Mouse (Mus musculus) B cell, adult 67 days (primary cell): ENCODE measurements around the gene Tmem8b. TPM values are rescaled to one million over a fixed set of nuclear protein-coding genes. Genes with fewer than 3 reads are reported as not detected.

ENCODE experiments used
- total RNA-seq, 2 experiments: library from RNA; stranded (reverse); gene quantifications; 4 replicates each; pipeline ENCODE4 v1.2.4; 2023

Gene Tmem8b
- total RNA-seq, result 1 to 10 TPM; 3.4 to 5.9 TPM

DNA sequence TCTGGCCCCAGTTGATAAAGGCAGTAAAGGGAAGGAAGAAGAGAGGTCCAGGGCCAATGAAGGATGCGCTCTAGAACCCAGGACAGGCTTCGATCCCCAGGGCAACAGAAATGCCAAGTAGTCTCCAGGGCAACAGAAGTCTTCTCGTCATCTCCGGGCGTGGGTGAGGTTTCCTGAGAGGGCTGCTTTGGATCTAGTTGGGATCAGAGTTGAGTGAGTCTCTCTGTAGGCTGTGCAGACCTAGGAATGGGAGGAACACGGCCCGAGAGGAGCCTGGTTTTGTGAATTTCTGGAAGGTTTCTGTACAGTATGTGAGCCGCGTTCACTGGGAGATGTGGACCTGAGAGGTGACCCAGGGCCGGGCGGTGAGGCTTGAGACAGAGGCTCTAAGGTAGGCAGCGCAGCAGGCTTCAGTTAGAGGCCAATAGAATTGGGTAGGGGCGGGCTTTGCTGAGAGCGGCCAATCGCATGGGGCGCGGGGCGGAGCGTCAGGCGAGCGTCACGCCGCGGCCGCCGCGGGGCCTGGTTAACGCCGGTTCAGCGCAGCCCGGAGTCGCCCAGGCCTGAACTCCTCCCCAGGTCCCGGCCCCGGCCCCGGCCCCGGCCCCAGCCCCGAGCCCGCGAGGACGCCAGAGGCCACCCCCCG, at the start of gene Tmem8b, which contains the start of gene Fam221b:
Tmem8b (plus strand) TSS at position 190 of the 646 bp plus-strand sequence.
Fam221b (minus strand) TSS at position 364 of the 646 bp plus-strand sequence.

DNA sequence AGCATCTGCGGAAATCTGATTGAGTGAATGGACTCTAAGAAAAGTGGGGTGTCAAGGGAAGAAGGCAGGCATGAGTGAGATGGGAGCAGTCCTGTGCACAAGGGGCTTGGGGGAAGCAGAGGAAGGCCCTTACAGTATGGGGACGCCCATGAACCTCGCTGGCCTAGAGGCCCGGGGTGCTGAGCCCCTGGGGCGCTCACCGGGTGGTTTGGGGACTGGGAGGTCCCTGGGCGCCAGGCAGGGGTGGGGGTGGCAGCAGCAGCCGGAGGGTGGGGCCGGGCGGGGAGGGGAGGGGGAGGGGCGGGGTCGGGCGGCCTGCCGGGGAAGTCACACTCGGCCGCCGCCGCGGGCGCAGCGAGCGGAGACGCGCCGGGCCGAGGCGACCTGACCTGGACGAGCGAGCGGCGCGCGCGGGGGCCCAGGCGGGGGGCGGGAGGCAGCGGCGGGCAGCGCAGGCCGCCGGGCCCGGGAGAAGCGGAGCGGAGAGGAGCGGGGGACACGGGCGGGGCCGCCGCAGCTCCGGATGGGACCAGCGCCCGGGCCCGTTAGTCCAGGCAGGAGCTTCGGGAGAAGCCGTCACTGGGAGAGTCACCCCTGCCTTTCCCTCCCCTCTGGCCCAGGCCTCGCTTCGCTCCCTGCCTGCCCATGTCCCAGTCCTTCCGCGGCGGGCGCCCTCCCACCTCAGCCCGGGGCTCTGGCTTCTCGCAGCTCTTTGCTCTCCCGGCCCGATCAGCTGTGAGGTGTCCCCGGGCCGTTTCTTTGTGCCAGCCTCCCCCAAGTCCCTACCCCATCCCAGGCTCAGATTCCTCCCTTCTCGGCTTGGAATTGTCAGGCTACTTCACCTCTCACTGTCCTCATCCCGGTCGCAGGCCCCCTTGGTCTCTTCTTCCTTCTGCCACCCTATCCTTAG, 37.5 kb upstream of the Tmem8b start, which contains the start of gene Npr2:
Npr2 (plus strand) TSS at position 890 of the 910 bp plus-strand sequence.

DNA sequence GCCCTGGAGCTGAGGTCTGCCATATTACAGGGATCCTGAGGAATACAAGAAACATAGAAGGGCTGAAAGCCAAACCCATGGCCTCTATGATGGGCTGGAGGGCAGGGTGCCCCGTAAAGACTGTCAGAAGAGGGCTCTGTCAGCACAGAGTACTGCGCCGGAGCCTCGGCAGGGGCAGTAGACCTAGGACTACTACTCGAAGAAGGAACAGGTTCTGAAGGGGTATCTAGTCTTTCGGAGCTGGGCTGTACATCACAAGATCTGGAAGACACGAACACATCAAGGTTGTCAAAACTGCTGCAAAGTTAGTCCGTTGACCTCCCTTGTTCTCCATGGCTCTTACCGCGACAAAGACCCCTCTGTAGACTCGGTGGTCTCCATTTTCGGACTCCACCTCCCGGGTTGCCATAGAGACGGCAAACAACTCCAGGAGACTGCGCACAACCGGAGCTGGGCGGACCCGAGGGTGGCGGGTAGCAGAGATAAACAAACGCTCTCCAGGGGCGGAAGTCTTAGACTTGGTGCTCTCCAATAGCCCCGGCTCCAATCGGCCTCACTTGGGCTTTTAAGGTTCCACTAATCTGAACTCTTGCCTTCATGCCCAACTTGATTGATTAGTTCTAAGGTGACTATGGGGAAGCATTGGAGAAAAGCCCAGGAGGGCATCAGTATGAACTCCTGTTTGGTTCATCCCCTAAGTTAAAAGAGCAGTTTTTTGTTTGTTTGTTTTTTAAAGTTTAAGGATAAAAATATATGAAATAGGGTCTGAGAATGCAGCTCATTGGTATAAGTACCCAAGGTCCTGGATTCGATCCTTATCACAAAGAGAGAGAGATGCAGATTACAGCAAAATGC, 15.4 kb upstream of the Tmem8b start, which contains the start of gene Spag8:
Spag8 (minus strand) TSS at position 434 of the 855 bp plus-strand sequence.

DNA sequence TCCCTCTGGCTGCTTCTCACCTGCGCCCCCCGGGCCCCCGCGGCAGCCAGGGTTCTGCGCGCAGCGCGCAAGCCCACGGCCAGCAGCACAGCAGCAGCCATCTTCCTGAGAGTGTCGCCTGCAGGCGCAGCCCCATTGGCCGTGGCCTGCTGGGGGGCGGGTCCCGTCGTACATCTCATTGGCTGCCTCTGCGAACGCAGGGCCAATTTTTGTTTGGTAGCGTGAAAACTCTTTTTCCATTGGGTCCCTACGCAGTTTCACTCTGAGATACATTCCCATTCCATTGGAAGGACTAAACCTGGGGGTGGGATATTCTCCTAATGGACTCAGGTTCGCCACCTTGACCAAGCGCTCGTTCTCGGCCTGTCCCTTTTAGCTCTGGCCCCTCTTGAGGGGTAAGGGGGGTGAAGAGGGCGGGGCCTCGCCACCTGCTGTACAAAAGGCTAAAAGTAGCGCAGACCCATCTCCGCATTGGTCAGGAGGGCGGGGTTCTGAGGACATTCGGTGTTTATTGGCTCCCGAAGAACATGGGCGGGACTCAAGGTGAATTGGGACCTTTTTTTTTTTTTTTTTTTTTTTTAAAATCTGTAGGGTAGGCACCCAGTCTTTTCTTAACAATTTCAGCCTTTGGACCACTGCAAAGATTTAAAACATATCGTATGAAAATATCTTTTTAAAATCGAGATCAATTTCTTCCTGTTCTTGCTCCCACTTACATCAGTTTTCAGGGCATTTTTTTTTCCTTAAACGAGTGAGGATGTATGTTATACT, 12.2 kb upstream of the Tmem8b start, which contains the start of gene Hint2:
Hint2 (minus strand) TSS at position 128 of the 771 bp plus-strand sequence.

DNA sequence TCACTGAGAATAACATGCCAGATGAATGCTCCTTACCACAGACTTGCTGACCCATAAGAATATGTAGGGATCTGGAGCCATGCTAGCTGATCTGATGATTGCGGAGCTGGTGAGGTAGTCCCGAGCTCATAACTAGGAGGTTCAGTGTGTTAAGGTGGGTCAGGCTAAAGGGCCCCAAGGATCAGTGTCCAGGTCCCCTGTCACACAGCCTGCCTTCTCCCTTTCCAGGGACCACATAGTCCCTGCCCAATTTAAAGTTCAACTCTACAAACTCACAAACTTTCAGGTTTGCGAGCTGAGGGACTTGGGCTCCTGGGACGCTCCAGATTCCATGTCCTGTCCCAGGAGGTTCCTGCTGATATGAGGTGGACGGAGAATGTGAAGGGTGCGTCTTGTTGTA, 31.9 kb downstream of the Tmem8b start, which contains the start of gene Olfr70:
Olfr70 (minus strand) TSS at position 101 of the 400 bp plus-strand sequence.

DNA sequence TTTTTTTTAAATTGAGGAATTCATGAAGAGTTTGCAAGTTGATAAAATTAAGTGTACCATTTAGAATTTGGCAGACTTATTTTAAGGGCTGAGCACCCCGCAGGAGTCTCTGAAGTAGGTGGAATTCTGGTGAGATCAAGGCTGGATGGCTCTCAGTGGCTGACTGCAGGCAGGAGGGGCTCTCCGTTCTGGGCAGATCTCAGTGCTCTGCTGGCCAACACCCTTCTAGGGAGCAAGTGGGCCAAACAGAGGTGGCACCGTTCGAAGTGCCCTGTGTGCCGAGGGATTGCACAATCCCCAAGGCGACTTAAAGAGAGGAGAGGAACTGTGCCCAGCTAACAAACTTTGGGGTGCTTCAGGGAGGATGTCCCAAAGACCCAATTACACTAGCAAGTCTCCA, 41.1 kb downstream of the Tmem8b start, which contains the start of gene Olfr71:
Olfr71 (minus strand) TSS at position 387 of the 400 bp plus-strand sequence.

DNA sequence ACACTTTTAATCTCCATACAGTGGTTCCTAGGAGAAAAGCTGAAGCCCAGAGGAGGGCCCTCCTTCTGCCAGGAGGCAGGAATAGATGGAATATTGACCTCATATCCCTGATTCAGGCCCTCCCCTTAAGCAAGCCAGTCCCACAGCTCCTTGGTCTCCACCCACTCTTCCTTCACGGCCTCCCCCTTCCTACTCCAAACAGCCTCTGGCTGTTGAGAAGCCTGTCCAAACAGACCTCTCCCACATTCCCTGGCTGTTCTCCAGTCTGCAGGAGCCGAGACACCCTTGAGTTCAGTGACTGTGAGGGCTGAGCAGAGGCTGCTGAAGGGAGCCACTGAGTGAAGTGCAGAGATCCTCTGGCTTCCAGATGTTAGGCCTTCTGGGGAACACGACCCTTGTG, 58.2 kb downstream of the Tmem8b start, which contains the start of gene Hrct1:
Hrct1 (plus strand) TSS at position 194 of the 400 bp plus-strand sequence.

DNA sequence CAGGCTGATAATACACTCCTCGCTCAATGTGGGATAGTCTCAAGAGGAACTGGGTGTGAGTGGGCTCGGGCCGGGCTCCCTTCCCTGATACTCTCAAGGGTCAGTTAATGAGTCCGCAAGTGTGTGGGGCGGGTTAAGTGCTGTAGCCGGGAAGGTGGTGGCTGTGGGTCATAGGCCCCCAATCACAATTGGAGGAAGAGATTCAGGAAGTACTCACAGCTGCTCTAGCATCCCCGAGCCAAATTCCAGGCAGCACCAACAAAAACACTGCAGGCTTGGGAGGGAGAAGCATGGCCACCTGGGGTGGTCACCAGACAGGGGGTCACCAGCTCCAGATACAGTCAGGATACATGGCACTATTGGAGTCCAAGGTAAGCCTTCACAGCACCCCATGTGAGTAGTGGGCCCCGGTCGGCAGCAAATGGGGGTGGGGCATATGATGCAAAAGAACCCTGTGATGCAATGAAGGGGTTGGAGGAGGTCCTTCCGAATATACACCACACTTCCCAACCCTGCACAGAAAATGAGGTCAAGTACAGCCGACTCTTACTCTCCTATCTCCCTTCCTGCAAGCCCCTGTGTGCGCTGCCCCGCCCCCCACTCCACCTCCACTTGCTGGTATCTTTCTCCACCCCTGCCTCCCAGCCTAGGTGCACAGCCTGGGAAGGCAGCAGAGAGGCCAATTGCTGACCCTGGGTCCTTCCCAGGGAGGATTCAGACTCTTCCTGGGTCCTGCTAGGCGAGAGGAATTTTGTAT, 61.2 kb downstream of the Tmem8b start, which contains the start of gene Spaar:
Spaar (plus strand) TSS at position 241 of the 757 bp plus-strand sequence.

Other genes starting within 250 kb of the Tmem8b start
- gene Fam166b, start 239.8 kb upstream of the Tmem8b start, total RNA-seq, result not detected
- gene Tesk1, start 227.0 kb upstream of the Tmem8b start, total RNA-seq, result 10 to 100 TPM; 71.2 to 74.1 TPM
- 100 to 1,000 TPM; 512 to 548 TPM for gene Cd72, start 214.3 kb upstream of the Tmem8b start, total RNA-seq
- 10 to 100 TPM; 10.3 to 18.2 TPM for gene Sit1, start 185.2 kb upstream of the Tmem8b start, total RNA-seq
- 10 to 100 TPM; 27.5 to 31.2 TPM for gene Ccdc107, start 176.1 kb upstream of the Tmem8b start, total RNA-seq
- gene Arhgef39, start 169.3 kb upstream of the Tmem8b start, total RNA-seq, result 1 to 10 TPM; 1.5 to 2.7 TPM
- gene Car9, start 162.0 kb upstream of the Tmem8b start, total RNA-seq, result under 1 TPM; 0.32 to 0.86 TPM
- not detected for gene Tpm2, start 145.2 kb upstream of the Tmem8b start, total RNA-seq
- gene Creb3, start 106.6 kb upstream of the Tmem8b start, total RNA-seq, result 10 to 100 TPM; 68.9 to 74.4 TPM
- gene Tln1, start 106.3 kb upstream of the Tmem8b start, total RNA-seq, result 100 to 1,000 TPM; 274 to 317 TPM
- gene Rgp1, start 90.3 kb upstream of the Tmem8b start, total RNA-seq, result 10 to 100 TPM; 55.0 to 64.4 TPM
- gene Gba2, start 90.1 kb upstream of the Tmem8b start, total RNA-seq, result 10 to 100 TPM; 43.2 to 50.3 TPM
- gene Msmp, start 84.5 kb upstream of the Tmem8b start, total RNA-seq, result not detected
- 1 to 10 TPM; 1.4 to 4.2 TPM for gene Npr2, start 37.0 kb upstream of the Tmem8b start, total RNA-seq
- gene Spag8, start 15.4 kb upstream of the Tmem8b start, total RNA-seq, result under 1 TPM in 1 of 2 experiments, not detected in 1; 0.52 TPM
- gene Hint2, start 12.5 kb upstream of the Tmem8b start, total RNA-seq, result 10 to 100 TPM; 21.1 to 23.2 TPM
- gene Fam221b, start 174 bp downstream of the Tmem8b start, total RNA-seq, result under 1 TPM in 1 of 2 experiments, not detected in 1; 0.15 TPM
- gene Olfr70, start 31.8 kb downstream of the Tmem8b start, total RNA-seq, result not detected
- not detected for gene Olfr71, start 41.3 kb downstream of the Tmem8b start, total RNA-seq
- not detected for gene Hrct1, start 58.2 kb downstream of the Tmem8b start, total RNA-seq
- gene Spaar, start 61.1 kb downstream of the Tmem8b start, total RNA-seq, result not detected
- not detected for gene Olfr159, start 102.0 kb downstream of the Tmem8b start, total RNA-seq
- gene Olfr156, start 154.9 kb downstream of the Tmem8b start, total RNA-seq, result not detected
- not detected for gene Olfr157, start 171.2 kb downstream of the Tmem8b start, total RNA-seq
- not detected for gene Olfr155, start 182.6 kb downstream of the Tmem8b start, total RNA-seq
- under 1 TPM; 0.38 to 0.56 TPM for gene Reck, start 206.6 kb downstream of the Tmem8b start, total RNA-seq